ENCODE assay signal across 22 mouse cellular contexts in genomic region chr13:40567821-40568220, GRCm38 (mm10).
DNase-seq lines count a peak whose midpoint lies in the region; ATAC-seq and TF ChIP-seq lines count a peak whose summit lies in the region.
"Had no signal": no experiment of that assay in that cellular context is flagged by ENCODE, and none has a peak within 500 bp of the region (broad histone marks: within the 10 kb centered on the region; RNA-seq: fewer than 3 reads in every experiment).

No protein-coding gene starts in this region.

- H3K4me3 ChIP-seq in heart, adult 2 months: no peak overlapping the region
- H3K4me3 ChIP-seq in liver, adult 2 months (ENCODE audit: insufficient read depth, low read depth, low read length): no peak overlapping the region
- no peak overlapping the region for H3K4me3 ChIP-seq in liver, embryonic 12.5 days
- no peak overlapping the region for H3K4me3 ChIP-seq in lung, postnatal 0 days (ENCODE audit: low read depth, low read length)
- no peak overlapping the region for H3K4me3 ChIP-seq in stomach, postnatal 0 days (ENCODE audit: low read depth, low read length)

- WGBS in heart, adult 2 months: 74% methylated on average over 3 of the region's 3 CpGs
- 21% methylated on average over 3 of the region's 3 CpGs for WGBS in liver, adult 2 months
- 48% methylated on average over 3 of the region's 3 CpGs for WGBS in liver, embryonic 12.5 days (ENCODE audit: insufficient replicate concordance)
- 60% methylated on average over 3 of the region's 3 CpGs for WGBS in lung, postnatal 0 days
- 80% methylated on average over 3 of the region's 3 CpGs for WGBS in stomach, postnatal 0 days

- 0 out of 2 replicates have a peak, but pooled peaks cover 1% of the 10 kb centered on the region for H3K27me3 ChIP-seq in heart, adult 2 months (ENCODE audit: control insufficient read depth, insufficient read depth, low read length)
- H3K27me3 ChIP-seq in liver, adult 2 months (ENCODE audit: control insufficient read depth, insufficient read depth, low read length): no peaks in the 10 kb centered on the region
- H3K27me3 ChIP-seq in liver, embryonic 12.5 days (replicated peaks): no peaks in the 10 kb centered on the region
- no peaks in the 10 kb centered on the region for H3K27me3 ChIP-seq in lung, postnatal 0 days (replicated peaks; ENCODE audit: insufficient read depth, low read length)
- H3K27me3 ChIP-seq in stomach, postnatal 0 days (ENCODE audit: control insufficient read depth, insufficient read depth, low read length): no peaks in the 10 kb centered on the region
- H3K27me3 ChIP-seq: CH12.LX, Patski had no signal

- TF ChIP-seq POLR2A in heart, adult 2 months (IDR thresholded peaks at IDR 0.05; ENCODE audit: insufficient read depth, low read depth, low read length): no peak
- no peak for TF ChIP-seq POLR2A in liver, adult 2 months (IDR thresholded peaks at IDR 0.05; ENCODE audit: extremely low read depth, insufficient read depth, low read length)

- no peaks in the 10 kb centered on the region for H3K36me3 ChIP-seq in heart, adult 2 months (ENCODE audit: control insufficient read depth, insufficient read depth, low read length)
- H3K36me3 ChIP-seq in liver, adult 2 months (ENCODE audit: control insufficient read depth, insufficient read depth, low read length): no peaks in the 10 kb centered on the region
- H3K36me3 ChIP-seq in liver, embryonic 12.5 days: no peaks in the 10 kb centered on the region
- no peaks in the 10 kb centered on the region for H3K36me3 ChIP-seq in lung, postnatal 0 days (ENCODE audit: insufficient read depth, low read length)
- H3K36me3 ChIP-seq in stomach, postnatal 0 days (ENCODE audit: control insufficient read depth, insufficient read depth, low read length): no peaks in the 10 kb centered on the region
- H3K36me3 ChIP-seq: G1E had no signal

- intact Hi-C loops in heart, adult 2 months (cut with DNase I): no loop called here

- no peaks in the 10 kb centered on the region for H3K79me2 ChIP-seq in heart, adult 2 months (replicated peaks; ENCODE audit: control insufficient read depth, insufficient read depth, low read length)
- H3K79me2 ChIP-seq in liver, adult 2 months (ENCODE audit: control insufficient read depth, insufficient read depth, low read length): no peaks in the 10 kb centered on the region

- DNase-seq in heart, adult 11 months: peak; percentile 77
- DNase-seq in heart, adult 2 months: no peak
- peak; percentile 81 for DNase-seq in liver, adult 2 months (ENCODE audit: extremely low read depth, low read depth, low spot score)
- DNase-seq in gonadal fat pad, adult 2 months (ENCODE audit: low read depth): peak; percentile 19
- DNase-seq in yolk sac, embryonic 10.5 days (ENCODE audit: low spot score): peak; percentile 9
- DNase-seq in lung, postnatal 0 days (ENCODE audit: low spot score): no peak
- no peak for DNase-seq in stomach, postnatal 0 days (ENCODE audit: low spot score)
- DNase-seq: adrenal gland, adult 2 months; adrenal gland, adult 8-10 months; adrenal gland, postnatal 10 days; adrenal gland, postnatal 14 days; adrenal gland, postnatal 25 days; adrenal gland, postnatal 36 days; B cell, adult 2 months; cerebellum, adult 11 months; cerebellum, adult 11-12 months had no signal

- no peak for ATAC-seq in liver, embryonic 12.5 days
- no peak for ATAC-seq in lung, postnatal 0 days
- no peak for ATAC-seq in stomach, postnatal 0 days (ENCODE audit: low FRiP score, low TSS enrichment)
- ATAC-seq: activated CD4-positive, CD25-positive, alpha-beta regulatory T cell, adult 4 months; CD4-positive, CD25-positive, alpha-beta regulatory T cell, adult 4 months; Patski had no signal

- no peaks in the 10 kb centered on the region for H3K4me1 ChIP-seq in heart, adult 2 months (ENCODE audit: control insufficient read depth, insufficient read depth, low read length)
- no peaks in the 10 kb centered on the region for H3K4me1 ChIP-seq in liver, adult 2 months (ENCODE audit: control insufficient read depth, insufficient read depth, low read length)
- no peaks in the 10 kb centered on the region for H3K4me1 ChIP-seq in liver, embryonic 12.5 days
- H3K4me1 ChIP-seq in lung, postnatal 0 days (ENCODE audit: insufficient read depth, low read depth, low read length): no peaks in the 10 kb centered on the region
- no peaks in the 10 kb centered on the region for H3K4me1 ChIP-seq in stomach, postnatal 0 days (replicated peaks; ENCODE audit: control insufficient read depth, insufficient read depth)

- TF ChIP-seq CTCF in heart, adult 2 months (IDR thresholded peaks at IDR 0.05): no peak
- no peak for TF ChIP-seq CTCF in liver, adult 2 months (IDR thresholded peaks at IDR 0.05; ENCODE audit: low read depth, low read length)
- TF ChIP-seq CTCF in lung, postnatal 0 days (IDR thresholded peaks at IDR 0.05): no peak
- no peak for TF ChIP-seq CTCF in stomach, postnatal 0 days (IDR thresholded peaks at IDR 0.05; ENCODE audit: low read depth)

- no peak for TF ChIP-seq EP300 in heart, adult 2 months (IDR thresholded peaks at IDR 0.05; ENCODE audit: insufficient read depth, low read depth, low read length)
- TF ChIP-seq EP300 in lung, postnatal 0 days (IDR thresholded peaks at IDR 0.05): no peak
- TF ChIP-seq EP300 in stomach, postnatal 0 days (optimal IDR thresholded peaks at IDR 0.05): no peak

- no peaks in the 10 kb centered on the region for H3K9me3 ChIP-seq in liver, embryonic 12.5 days (replicated peaks)
- H3K9me3 ChIP-seq in lung, postnatal 0 days (ENCODE audit: low read length): no peaks in the 10 kb centered on the region
- H3K9me3 ChIP-seq in stomach, postnatal 0 days (ENCODE audit: control insufficient read depth, low read length): no peaks in the 10 kb centered on the region

- H3K9ac ChIP-seq in heart, adult 2 months (ENCODE audit: low read depth, low read length): no peak overlapping the region
- H3K9ac ChIP-seq in liver, adult 2 months (ENCODE audit: low read depth, low read length): no peak overlapping the region
- no peak overlapping the region for H3K9ac ChIP-seq in liver, embryonic 12.5 days
- H3K9ac ChIP-seq in lung, postnatal 0 days (replicated peaks; ENCODE audit: low read depth): no peak overlapping the region
- H3K9ac ChIP-seq in stomach, postnatal 0 days (ENCODE audit: low read length): no peak overlapping the region

- no peak overlapping the region for H3K27ac ChIP-seq in heart, adult 2 months
- H3K27ac ChIP-seq in liver, adult 2 months (replicated peaks; ENCODE audit: insufficient read depth, low read depth, low read length): no peak overlapping the region
- no peak overlapping the region for H3K27ac ChIP-seq in liver, embryonic 12.5 days
- no peak overlapping the region for H3K27ac ChIP-seq in lung, postnatal 0 days (ENCODE audit: low read length)
- no peak overlapping the region for H3K27ac ChIP-seq in stomach, postnatal 0 days (replicated peaks)

- no peak overlapping the region for H3K4me2 ChIP-seq in liver, embryonic 12.5 days
- H3K4me2 ChIP-seq in lung, postnatal 0 days (replicated peaks; ENCODE audit: low read depth, low read length): no peak overlapping the region
- no peak overlapping the region for H3K4me2 ChIP-seq in stomach, postnatal 0 days (replicated peaks; ENCODE audit: low read depth)

Comparison
In these comparisons a context has a peak if more than half of its experiments do, and no peak if none do; other contexts are left out.
1. DNase-seq: peak in heart, adult 11 months (single experiment), liver, adult 2 months (single experiment), gonadal fat pad, adult 2 months (single experiment) and yolk sac, embryonic 10.5 days (single experiment); none in heart, adult 2 months (0 of 2), lung, postnatal 0 days (single experiment) and stomach, postnatal 0 days (single experiment).